Mouse (Mus musculus) cerebellum, adult 2 months (tissue): ENCODE measurements around the gene Cd8a.

Source experiments
- CTCF ChIP-seq: fragments of 200-500 bp; IDR thresholded peaks from 2 replicates; pipeline ENCODE4 v1.5.1; 2011; ENCODE audit warnings: low read depth, mild to moderate bottlenecking, control low read depth, low read length, moderate library complexity, borderline replicate concordance; ENCODE audit not compliant: insufficient read depth
- POLR2A ChIP-seq: fragments of 200-500 bp; IDR thresholded peaks from 2 replicates; pipeline ENCODE4 v1.6.1; 2011; ENCODE audit warnings: low read length, control low read depth, borderline replicate concordance; ENCODE audit not compliant: insufficient read depth

- TF ChIP-seq POLR2A (no peak), CTCF (no peak)
These were observed 48.4 kb upstream of the Cd8a start for GRCm38 (mm10) chr6:71324816-71325215.
